Mouse (Mus musculus) bone marrow macrophage, adult 2 months (primary cell): ENCODE results near the gene Prr18.

Source experiments
- CTCF ChIP-seq: IDR thresholded peaks from 2 replicates; pipeline ENCODE4 v1.5.1; 2012; ENCODE audit warnings: low read depth, mild to moderate bottlenecking, low read length, moderate library complexity
- POLR2A ChIP-seq: IDR thresholded peaks from 2 replicates; pipeline ENCODE4 v1.6.1; 2012; ENCODE audit warnings: mild to moderate bottlenecking, low read depth, low read length, borderline replicate concordance

DNA sequence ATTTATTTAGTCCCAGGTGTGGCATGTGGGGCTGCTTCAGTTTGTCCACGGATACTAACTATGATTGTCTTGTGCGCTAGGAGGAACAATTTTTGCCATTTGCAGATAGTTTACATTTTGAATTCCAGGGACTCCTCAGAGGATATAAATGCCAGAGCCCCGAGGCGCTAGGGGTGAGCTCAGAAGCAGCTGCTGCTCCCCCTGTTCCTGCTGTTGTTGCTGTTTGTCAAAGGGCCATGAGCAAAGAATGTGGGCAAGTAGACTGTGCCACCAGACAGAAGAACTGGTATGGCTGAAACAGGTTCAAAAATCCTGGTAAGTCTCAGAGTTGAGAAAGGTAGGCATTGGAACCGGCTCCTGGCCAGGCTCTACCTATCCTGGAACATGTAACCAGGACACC, 33.6 kb upstream of the Prr18 start:
- no peak for TF ChIP-seq CTCF
- no peak for TF ChIP-seq POLR2A
